Mouse (Mus musculus) lung, embryonic 16.5 days (tissue): ENCODE data around the gene Il1f8. TPM values are rescaled to one million over a fixed set of nuclear protein-coding genes. Genes with fewer than 3 reads are reported as not detected.
A peak's percentile ranks its signal among the peaks of the same experiment; 100 is the strongest.
"Not testable (repeated sequence)": the region's sequence is repeated elsewhere in the genome, so short reads cannot be mapped to it uniquely, and the experiment has no call there.

ENCODE experiments used
- ATAC-seq: fragments of 200-750 bp; cut with Nextera tagmentation; 2 replicates; pipeline ENCODE4 v1.8.0; 2017; ENCODE audit warnings: low read depth, mild to moderate bottlenecking, moderate library complexity
- H3K27ac ChIP-seq: fragments of 300-500 bp; sonication (generic); 2 replicates; pipeline ENCODE4 v1.5.1; 2014; ENCODE audit warnings: mild to moderate bottlenecking, control low read depth, low read length
- H3K27me3 ChIP-seq: fragments of 300-500 bp; sonication (generic); 2 replicates; pipeline ENCODE4 v1.6.1; 2014; ENCODE audit warnings: low read depth, low read length, mixed read lengths; ENCODE audit not compliant: control insufficient read depth, insufficient read depth
- H3K36me3 ChIP-seq: fragments of 300-500 bp; sonication (generic); 2 replicates; pipeline ENCODE4 v1.6.1; 2014; ENCODE audit warnings: low read length; ENCODE audit not compliant: control insufficient read depth, insufficient read depth
- H3K4me1 ChIP-seq: fragments of 300-500 bp; sonication (generic); replicated peaks from 2 replicates; pipeline ENCODE4 v1.6.1; 2014; ENCODE audit warnings: low read length, mixed read lengths; ENCODE audit not compliant: control insufficient read depth, insufficient read depth
- H3K4me2 ChIP-seq: fragments of 300-500 bp; sonication (generic); 2 replicates; pipeline ENCODE4 v1.6.1; 2014; ENCODE audit warnings: low read depth, low read length, control low read depth
- H3K4me3 ChIP-seq: fragments of 300-500 bp; sonication (generic); 2 replicates; pipeline ENCODE4 v1.5.1; 2014; ENCODE audit warnings: mild to moderate bottlenecking, low read length, control low read depth
- H3K9ac ChIP-seq: fragments of 300-500 bp; sonication (generic); 2 replicates; pipeline ENCODE4 v1.6.1; 2014; ENCODE audit warnings: low read length, control low read depth
- H3K9me3 ChIP-seq: fragments of 300-500 bp; sonication (generic); 2 replicates; pipeline ENCODE4 v1.6.1; 2016; ENCODE audit warnings: low read length; ENCODE audit not compliant: control insufficient read depth
- WGBS: fragments of 180-500 bp; shearing (Covaris S2); extraction: QIAGEN DNeasy Blood & Tissue Kit; methylation state at CpG from one replicate; pipeline ENCODE4 v1.1.7; 2014; 5-methylcytosine and 5-hydroxymethylcytosine counted together
- polyA plus RNA-seq: library from polyadenylated mRNA; unstranded; fragments of >200 nt; fragmentation: Nextera tagmentation; extraction: Ambion mirVana; gene quantifications from 2 replicates; pipeline ENCODE4 v1.2.1, GENCODE M21; 2015

Gene Il1f8
- not detected in 2 replicates for polyA plus RNA-seq

- 66% methylated on average over 2 of the region's 2 CpGs for WGBS
Measured at GRCm38 (mm10) chr2:24152861-24153260, at the start of gene Il1f8. TSS of gene Il1f8 (plus strand) at chr2:24153161.

DNA sequence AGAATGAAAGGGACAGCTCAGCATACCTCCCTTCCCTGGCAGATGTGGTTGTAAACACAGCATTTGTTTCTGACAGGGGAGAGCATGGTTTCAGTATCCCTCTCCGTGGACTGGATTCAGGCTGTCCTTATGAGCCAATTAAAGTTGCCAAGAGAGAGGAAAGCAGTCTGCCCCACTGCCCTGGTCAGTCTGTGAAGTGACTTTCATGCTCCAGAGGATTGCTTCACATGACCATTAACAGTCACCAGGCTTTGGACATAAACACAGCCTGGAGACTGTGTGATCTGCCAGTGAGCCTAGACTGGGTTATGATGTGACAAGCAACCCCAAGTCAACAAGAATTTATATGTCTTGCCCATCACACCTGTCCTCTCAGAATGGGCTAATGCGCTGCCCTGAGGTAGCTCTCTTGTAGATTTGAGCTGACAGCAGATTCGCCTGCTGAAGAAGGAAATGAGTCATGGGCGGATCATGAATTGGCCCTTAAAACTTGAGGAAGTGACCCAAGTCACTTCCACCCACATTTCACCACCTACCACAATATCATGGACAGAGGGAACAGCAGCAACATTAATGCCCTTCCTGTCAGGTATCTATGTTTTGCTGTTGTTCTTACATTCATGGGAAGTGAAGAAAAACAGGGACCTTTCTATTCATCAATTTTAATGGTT, 49.2 kb upstream of the Il1f8 start:
- Histone ChIP-seq H3K27me3 (no peaks in the 10 kb centered on the region), H3K36me3 (no peaks in the 10 kb centered on the region), H3K27ac (no peak overlapping the region), H3K4me1 (no peaks in the 10 kb centered on the region), H3K9ac (no peak overlapping the region), H3K9me3 (no peaks in the 10 kb centered on the region), H3K4me3 (no peak overlapping the region), H3K4me2 (no peak overlapping the region)
- WGBS, result 58% methylated on average over 4 of the region's 4 CpGs
- ATAC-seq, result no peak

More at GRCm38 (mm10) chr2:24152861-24153260, at the start of gene Il1f8:
- Histone ChIP-seq H3K27ac (no peak within 1 kb of the TSS), H3K4me1 (no peaks in the 10 kb centered on the region), H3K9me3 (no peaks in the 10 kb centered on the region), H3K9ac (no peak within 1 kb of the TSS), H3K4me2 (no peak within 1 kb of the TSS), H3K27me3 (no peaks in the 10 kb centered on the region), H3K4me3 (no peak within 1 kb of the TSS), H3K36me3 (no peaks in the 10 kb centered on the region)
- no peak for ATAC-seq

- no peak for ATAC-seq
- H3K9ac ChIP-seq, result no peak overlapping the region
- no peaks in the 10 kb centered on the region for H3K4me1 ChIP-seq
- H3K27ac ChIP-seq, result no peak overlapping the region
- no peak overlapping the region for H3K4me2 ChIP-seq
- H3K9me3 ChIP-seq, result no peaks in the 10 kb centered on the region
- no peaks in the 10 kb centered on the region for H3K27me3 ChIP-seq
- H3K4me3 ChIP-seq, result no peak overlapping the region
- H3K36me3 ChIP-seq, result no peaks in the 10 kb centered on the region
Measured at GRCm38 (mm10) chr2:24109085-24109484, 43.9 kb upstream of the Il1f8 start.

- Histone ChIP-seq H3K27ac (no peak overlapping the region), H3K4me3 (no peak overlapping the region), H3K4me1 (no peaks in the 10 kb centered on the region), H3K27me3 (no peaks in the 10 kb centered on the region), H3K36me3 (no peaks in the 10 kb centered on the region), H3K9me3 (no peaks in the 10 kb centered on the region), H3K9ac (no peak overlapping the region), H3K4me2 (no peak overlapping the region)
- no peak for ATAC-seq
- 77% methylated on average over 1 of the region's 1 CpGs for WGBS
Measured at GRCm38 (mm10) chr2:24134373-24134772, 18.6 kb upstream of the Il1f8 start.

GRCm38 (mm10) chr2:24181683-24182331, 28.8 kb downstream of the Il1f8 start:
- ATAC-seq, H3K27me3 ChIP-seq, H3K9me3 ChIP-seq, H3K4me1 ChIP-seq, H3K4me3 ChIP-seq, H3K9ac ChIP-seq, H3K27ac ChIP-seq, H3K36me3 ChIP-seq: not testable (repeated sequence)
- peak overlapping the region; percentile 8; the same call in 1 of the 2 replicates for H3K4me2 ChIP-seq
- 19% methylated on average over 14 of the region's 14 CpGs for WGBS

- H3K36me3 ChIP-seq, H3K9ac ChIP-seq, H3K4me3 ChIP-seq, H3K9me3 ChIP-seq, H3K27ac ChIP-seq, H3K4me1 ChIP-seq, ATAC-seq, H3K27me3 ChIP-seq: not testable (repeated sequence)
- 55% methylated on average over 13 of the region's 13 CpGs for WGBS
- peak overlapping the region; percentile 8; the same call in 1 of the 2 replicates for H3K4me2 ChIP-seq
Measured at GRCm38 (mm10) chr2:24182423-24183147, 29.6 kb downstream of the Il1f8 start.

DNA sequence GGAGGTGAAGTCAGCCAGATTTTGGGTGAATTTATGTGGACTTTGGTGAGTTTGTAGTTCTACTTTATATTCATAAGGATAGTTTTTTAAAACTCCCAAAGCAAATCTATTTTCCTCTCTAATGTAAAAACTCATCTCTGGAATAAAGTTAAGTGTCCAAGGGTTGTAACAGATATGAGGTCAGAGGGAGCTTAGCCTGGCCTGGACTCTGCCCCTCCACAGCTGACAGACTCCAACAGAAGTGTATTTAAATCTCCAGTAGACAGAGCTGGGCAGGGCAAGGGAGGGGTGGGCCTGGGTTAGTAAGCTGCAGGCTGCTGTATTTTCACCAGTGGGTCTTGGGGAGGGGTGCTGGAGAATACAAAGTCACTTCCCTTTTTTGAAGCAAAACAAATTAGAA, 31.1 kb downstream of the Il1f8 start:
- H3K36me3 ChIP-seq, H3K4me1 ChIP-seq, H3K27me3 ChIP-seq, ATAC-seq, H3K4me2 ChIP-seq, H3K9me3 ChIP-seq, H3K4me3 ChIP-seq, H3K9ac ChIP-seq, H3K27ac ChIP-seq: not testable (repeated sequence)

DNA sequence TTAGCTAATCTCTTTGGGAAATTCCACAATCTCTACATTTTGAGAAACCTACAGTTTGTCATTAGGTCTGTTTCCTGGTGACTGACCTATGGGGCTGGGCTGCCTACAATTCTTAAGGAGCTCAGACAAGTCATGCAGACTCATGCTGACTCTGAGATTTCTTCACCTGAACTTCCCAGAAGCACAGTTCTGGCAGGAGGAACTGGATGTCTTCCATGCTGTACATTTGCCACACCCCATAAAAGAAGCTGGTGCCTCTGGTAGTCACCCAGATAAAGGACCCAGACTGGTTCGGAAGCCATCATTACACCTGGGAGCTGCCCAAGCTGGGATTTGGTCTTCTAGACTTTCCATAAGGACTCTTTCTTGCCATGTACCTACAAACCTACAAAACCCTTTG, 33.2 kb downstream of the Il1f8 start, which contains the start of gene Il1f9:
Gene Il1f9 (plus strand): TSS at position 301 of the 400 bp plus-strand sequence.
- no peak for ATAC-seq
- 87% methylated on average over 1 of the region's 1 CpGs for WGBS
- H3K4me3 ChIP-seq, result no peak within 1 kb of the TSS

GRCm38 (mm10) chr2:24187585-24187984, 34.6 kb downstream of the Il1f8 start:
- H3K4me1 ChIP-seq, result no peaks in the 10 kb centered on the region
- ATAC-seq, result no peak
- 69% methylated on average over 6 of the region's 6 CpGs for WGBS
- H3K4me3 ChIP-seq, result no peak overlapping the region
- no peaks in the 10 kb centered on the region for H3K27me3 ChIP-seq
- no peak overlapping the region for H3K4me2 ChIP-seq
- no peaks in the 10 kb centered on the region for H3K36me3 ChIP-seq
- H3K9me3 ChIP-seq, result no peaks in the 10 kb centered on the region
- no peak overlapping the region for H3K27ac ChIP-seq
- H3K9ac ChIP-seq, result no peak overlapping the region

More for the DNA sequence above, 33.2 kb downstream of the Il1f8 start, which contains the start of gene Il1f9:
- Histone ChIP-seq H3K27me3 (no peaks in the 10 kb centered on the region), H3K9ac (no peak within 1 kb of the TSS), H3K9me3 (no peaks in the 10 kb centered on the region), H3K27ac (no peak within 1 kb of the TSS), H3K4me1 (no peaks in the 10 kb centered on the region), H3K36me3 (no peaks in the 10 kb centered on the region), H3K4me2 (no peak within 1 kb of the TSS)
